Mouse (Mus musculus): ENCODE measurements around the gene Ttc38. TPM values are rescaled to one million over a fixed set of nuclear protein-coding genes. Genes with fewer than 3 reads are reported as not detected.

The Ttc38 gene
- total and polyA plus RNA-seq, 3 experiments: 2.1 to 4.2 TPM; not detected in 1

DNA sequence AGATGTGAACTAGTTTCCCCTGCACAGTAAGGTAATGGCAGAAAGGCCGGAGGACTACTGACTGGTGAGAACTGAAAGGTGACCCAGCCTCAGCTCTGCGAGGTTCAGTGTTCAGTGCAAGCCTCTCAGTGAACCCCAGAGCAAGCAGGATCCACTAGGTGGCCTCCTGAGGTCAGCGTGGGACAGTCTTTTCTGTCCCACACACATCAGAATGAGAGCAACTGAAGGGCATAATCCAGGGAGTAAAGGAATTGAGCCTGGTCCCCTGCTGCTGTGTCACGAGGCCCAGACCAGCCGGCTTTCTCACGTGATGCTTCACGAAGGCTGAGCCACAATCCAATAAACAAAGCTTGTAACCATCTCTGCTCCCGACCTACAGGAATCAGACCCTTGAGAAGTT is 23.7 kb upstream of the Ttc38 start:
- H3K27me3 ChIP-seq (ENCODE audit: control insufficient read depth in 1 of 2, insufficient read depth in 2 of 2, low read length in 2 of 2): no peaks in the 10 kb centered on the region
- peaks cover 2% of the 10 kb centered on the region; the same call in 1 of the 2 replicates for H3K79me2 ChIP-seq (ENCODE audit: control insufficient read depth, insufficient read depth, low read length, poor library complexity)
- peaks cover 6 to 16% of the 10 kb centered on the region in 2 experiments for H3K4me1 ChIP-seq (ENCODE audit: control insufficient read depth in 1 of 2, insufficient read depth in 2 of 2, low read length in 2 of 2)
- no peaks in the 10 kb centered on the region for H3K9me3 ChIP-seq (replicated peaks; ENCODE audit: insufficient read depth, low read length)
- no peak overlapping the region for H3K27ac ChIP-seq (ENCODE audit: control insufficient read depth, low read depth, low read length)
- no peak overlapping the region for H3K4me3 ChIP-seq (ENCODE audit: control insufficient read depth in 1 of 2, insufficient read depth in 1 of 2, low read depth in 2 of 2, low read length in 2 of 2)
- no peak for DNase-seq (ENCODE audit: low read depth, low spot score)
- H3K9ac ChIP-seq (ENCODE audit: control insufficient read depth, low read depth, low read length, poor library complexity, severe bottlenecking): no peak overlapping the region
- no peak for TF ChIP-seq SIN3A (IDR thresholded peaks at IDR 0.05; ENCODE audit: low read length)
- TF ChIP-seq ZC3H11A (IDR thresholded peaks at IDR 0.05; ENCODE audit: low read depth, low read length): no peak
- TF ChIP-seq ZMIZ1 (IDR thresholded peaks at IDR 0.05; ENCODE audit: low read depth, low read length): no peak
- no peak for TF ChIP-seq HCFC1 (IDR thresholded peaks at IDR 0.05; ENCODE audit: low read depth, low read length)
- TF ChIP-seq NELFE (IDR thresholded peaks at IDR 0.05; ENCODE audit: low read depth, low read length): no peak
- peaks cover 0 to 11% of the 10 kb centered on the region in 2 experiments; a peak in 2 of 4 replicates for H3K36me3 ChIP-seq (ENCODE audit: control insufficient read depth in 1 of 2, insufficient read depth in 2 of 2, low read length in 2 of 2)

DNA sequence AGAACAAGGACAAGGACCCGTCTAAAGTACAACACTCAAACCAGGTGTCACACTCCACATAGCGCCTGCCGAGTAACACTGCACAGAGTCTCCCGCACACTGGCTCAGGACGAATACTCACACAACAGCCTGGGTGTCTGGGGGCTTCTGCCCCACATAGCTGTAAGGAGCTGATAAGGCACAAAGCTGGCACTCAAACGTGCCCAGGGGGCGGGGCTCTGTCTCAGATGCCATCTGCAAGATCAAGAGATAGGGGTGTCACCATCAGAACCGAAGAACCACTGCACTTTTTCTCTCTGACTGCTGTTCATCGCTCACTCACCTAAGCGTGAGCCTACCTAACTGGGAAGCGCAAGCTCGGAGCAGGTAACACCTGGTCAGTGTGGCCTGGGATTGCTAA is 23.0 kb upstream of the Ttc38 start:
- DNase-seq (ENCODE audit: low read depth, low spot score): no peak

DNA sequence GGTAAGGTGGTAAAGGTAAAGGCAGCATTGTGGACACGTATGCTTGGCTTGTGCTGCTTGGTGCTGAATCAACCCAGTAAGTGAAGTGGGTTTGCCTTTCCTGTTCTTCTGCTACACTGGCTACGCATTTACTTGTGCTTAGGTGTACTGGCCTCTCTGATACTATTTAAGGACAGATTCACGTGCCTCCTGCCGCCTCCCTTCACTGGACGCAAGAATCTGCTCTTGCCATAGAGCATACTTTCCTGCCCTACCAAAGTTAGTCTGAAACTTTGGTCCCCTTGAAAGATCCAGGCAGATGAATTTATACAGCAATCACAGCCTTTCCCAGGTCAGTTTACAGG is 21.7 kb upstream of the Ttc38 start:
- H3K4me1 ChIP-seq (ENCODE audit: control insufficient read depth in 1 of 2, insufficient read depth in 2 of 2, low read length in 2 of 2): peaks cover 10 to 21% of the 10 kb centered on the region in 2 experiments
- peaks cover 2% of the 10 kb centered on the region; the same call in 1 of the 2 replicates for H3K79me2 ChIP-seq (ENCODE audit: control insufficient read depth, insufficient read depth, low read length, poor library complexity)
- peaks cover 0 to 15% of the 10 kb centered on the region in 2 experiments; a peak in 2 of 4 replicates for H3K36me3 ChIP-seq (ENCODE audit: control insufficient read depth in 1 of 2, insufficient read depth in 2 of 2, low read length in 2 of 2)
- H3K27me3 ChIP-seq (ENCODE audit: control insufficient read depth in 1 of 2, insufficient read depth in 2 of 2, low read length in 2 of 2): no peaks in the 10 kb centered on the region
- H3K27ac ChIP-seq (ENCODE audit: control insufficient read depth, low read depth, low read length): no peak overlapping the region
- peak overlapping the region; percentile 73 to 75 for H3K4me3 ChIP-seq (ENCODE audit: control insufficient read depth in 1 of 2, insufficient read depth in 1 of 2, low read depth in 2 of 2, low read length in 2 of 2)
- H3K9ac ChIP-seq (ENCODE audit: control insufficient read depth, low read depth, low read length, poor library complexity, severe bottlenecking): peak overlapping the region; percentile 66; the same call in 1 of the 2 replicates
- DNase-seq (ENCODE audit: low read depth, low spot score): no peak
- no peaks in the 10 kb centered on the region for H3K9me3 ChIP-seq (replicated peaks; ENCODE audit: insufficient read depth, low read length)
- TF ChIP-seq MYB (IDR thresholded peaks at IDR 0.05; ENCODE audit: low read depth, low read length) (no peak), BHLHE40 (IDR thresholded peaks at IDR 0.05; ENCODE audit: borderline replicate concordance, low read depth, low read length) (no peak), TAL1 (IDR thresholded peaks at IDR 0.05; ENCODE audit: low read length) (no peak), MEF2A (IDR thresholded peaks at IDR 0.05; ENCODE audit: extremely low read depth, insufficient replicate concordance, low read depth, low read length, poor library complexity, severe bottlenecking) (no peak), TCF12 (IDR thresholded peaks at IDR 0.05; ENCODE audit: low read depth, low read length) (no peak), MAX (IDR thresholded peaks at IDR 0.05; ENCODE audit: low read length) (no peak), MAFK (IDR thresholded peaks at IDR 0.05; ENCODE audit: borderline replicate concordance, low read depth, low read length) (no peak), KAT2A (conservative IDR thresholded peaks at IDR 0.05; ENCODE audit: low read depth, low read length) (no peak), ZNF384 (IDR thresholded peaks at IDR 0.05; ENCODE audit: low read depth, low read length) (no peak), ELF1 (IDR thresholded peaks at IDR 0.05; ENCODE audit: low read depth, low read length) (no peak), NELFE (IDR thresholded peaks at IDR 0.05; ENCODE audit: low read depth, low read length) (no peak)

More for the DNA sequence above, 23.0 kb upstream of the Ttc38 start:
- Histone ChIP-seq H3K9ac (ENCODE audit: control insufficient read depth, low read depth, low read length, poor library complexity, severe bottlenecking) (no peak overlapping the region), H3K4me3 (ENCODE audit: control insufficient read depth in 1 of 2, insufficient read depth in 1 of 2, low read depth in 2 of 2, low read length in 2 of 2) (no peak overlapping the region), H3K27ac (ENCODE audit: control insufficient read depth, low read depth, low read length) (no peak overlapping the region), H3K27me3 (ENCODE audit: control insufficient read depth in 1 of 2, insufficient read depth in 2 of 2, low read length in 2 of 2) (no peaks in the 10 kb centered on the region), H3K79me2 (ENCODE audit: control insufficient read depth, insufficient read depth, low read length, poor library complexity) (peaks cover 2% of the 10 kb centered on the region; the same call in 1 of the 2 replicates), H3K36me3 (ENCODE audit: control insufficient read depth in 1 of 2, insufficient read depth in 2 of 2, low read length in 2 of 2) (peaks cover 0 to 15% of the 10 kb centered on the region in 2 experiments; a peak in 2 of 4 replicates), H3K9me3 (replicated peaks; ENCODE audit: insufficient read depth, low read length) (no peaks in the 10 kb centered on the region), H3K4me1 (ENCODE audit: control insufficient read depth in 1 of 2, insufficient read depth in 2 of 2, low read length in 2 of 2) (peaks cover 10 to 21% of the 10 kb centered on the region in 2 experiments)
- TF ChIP-seq CHD1 (IDR thresholded peaks at IDR 0.05; ENCODE audit: low read depth, low read length): no peak
- no peak for TF ChIP-seq TBP (IDR thresholded peaks at IDR 0.05; ENCODE audit: low read depth, low read length)
- TF ChIP-seq SMC3 (IDR thresholded peaks at IDR 0.05; ENCODE audit: low read depth, low read length): no peak
- no peak for TF ChIP-seq ELF1 (IDR thresholded peaks at IDR 0.05; ENCODE audit: low read depth, low read length)
- no peak for TF ChIP-seq SIN3A (IDR thresholded peaks at IDR 0.05; ENCODE audit: low read length)
- TF ChIP-seq E2F4 (IDR thresholded peaks at IDR 0.05; ENCODE audit: borderline replicate concordance, low read depth, low read length): no peak
- TF ChIP-seq POLR2AphosphoS2 (IDR thresholded peaks at IDR 0.05; ENCODE audit: low read length): no peak
- no peak for TF ChIP-seq JUND (IDR thresholded peaks at IDR 0.05; ENCODE audit: low read depth, low read length)
- no peak for TF ChIP-seq MYC (IDR thresholded peaks at IDR 0.05; ENCODE audit: low read depth, low read length)
